Mouse (Mus musculus) G1E (cell line): ENCODE measurements around the gene Dppa1.
"Not testable (repeated sequence)": the region's sequence is repeated elsewhere in the genome, so short reads cannot be mapped to it uniquely, and the experiment has no call there.

Experiments used
- CTCF ChIP-seq: IDR thresholded peaks from 2 replicates; pipeline ENCODE4 v1.5.1; 2012; ENCODE audit warnings: low read depth, low read length, inconsistent platforms, mixed read lengths
- GATA1 ChIP-seq: IDR thresholded peaks from 2 replicates; pipeline ENCODE4 v1.6.1; 2012; ENCODE audit warnings: borderline replicate concordance, low read length, inconsistent platforms, mixed read lengths
- TAL1 ChIP-seq: conservative IDR thresholded peaks from 2 replicates; pipeline ENCODE4 v1.6.1; 2012; ENCODE audit warnings: low read depth, low read length, inconsistent platforms, mixed read lengths

GRCm38 (mm10) chr11:46635516-46635915 lies 6.5 kb upstream of the Dppa1 start:
- not testable (repeated sequence) for TF ChIP-seq CTCF, GATA1, TAL1
